Mouse (Mus musculus) neural tube, embryonic 14.5 days (tissue): ENCODE results near the gene Gng4. TPM values are rescaled to one million over a fixed set of nuclear protein-coding genes. Genes with fewer than 3 reads are reported as not detected.

Experiments used
- ATAC-seq: fragments of 200-750 bp; cut with Nextera tagmentation; 2 replicates; pipeline ENCODE4 v1.8.0; 2017; ENCODE audit warnings: low read depth, mild to moderate bottlenecking, moderate TSS enrichment, moderate library complexity
- H3K27ac ChIP-seq: fragments of 300-500 bp; sonication (generic); 2 replicates; pipeline ENCODE4 v1.5.1; 2014; ENCODE audit warnings: low read depth, mild to moderate bottlenecking, control low read depth, low read length, moderate library complexity, mixed read lengths
- H3K27me3 ChIP-seq: fragments of 300-500 bp; sonication (generic); 2 replicates; pipeline ENCODE4 v1.6.1; 2014; ENCODE audit warnings: low read length; ENCODE audit not compliant: control insufficient read depth, insufficient read depth
- H3K36me3 ChIP-seq: fragments of 300-500 bp; sonication (generic); 2 replicates; pipeline ENCODE4 v1.6.1; 2014; ENCODE audit warnings: low read length, mixed read lengths; ENCODE audit not compliant: control insufficient read depth, insufficient read depth
- H3K4me1 ChIP-seq: fragments of 300-500 bp; sonication (generic); 2 replicates; pipeline ENCODE4 v1.6.1; 2014; ENCODE audit warnings: low read length; ENCODE audit not compliant: control insufficient read depth, insufficient read depth
- H3K4me2 ChIP-seq: fragments of 300-500 bp; sonication (generic); 2 replicates; pipeline ENCODE4 v1.6.1; 2014; ENCODE audit warnings: mild to moderate bottlenecking, low read depth, low read length, control low read depth
- H3K4me3 ChIP-seq: fragments of 300-500 bp; sonication (generic); 2 replicates; pipeline ENCODE4 v1.5.1; 2014; ENCODE audit warnings: low read depth, low read length, control low read depth, mixed read lengths
- H3K9ac ChIP-seq: fragments of 300-500 bp; sonication (generic); replicated peaks from 2 replicates; pipeline ENCODE4 v1.6.1; 2014; ENCODE audit warnings: low read depth, mild to moderate bottlenecking, control low read depth, low read length, mixed read lengths
- H3K9me3 ChIP-seq: fragments of 300-500 bp; sonication (generic); 2 replicates; pipeline ENCODE4 v1.6.1; 2016; ENCODE audit warnings: low read length; ENCODE audit not compliant: control insufficient read depth
- WGBS: fragments of 180-500 bp; shearing (Covaris S2); extraction: QIAGEN DNeasy Blood & Tissue Kit; methylation state at CpG from one replicate; pipeline ENCODE4 v1.1.7; 2014; 5-methylcytosine and 5-hydroxymethylcytosine counted together
- polyA plus RNA-seq: library from polyadenylated mRNA; unstranded; fragments of >200 nt; fragmentation: Nextera tagmentation; extraction: Ambion mirVana; gene quantifications from 2 replicates; pipeline ENCODE4 v1.2.1, GENCODE M21; 2014

The Gng4 gene
- polyA plus RNA-seq, 1 experiment from 2014 or later, result 78.1 TPM

DNA sequence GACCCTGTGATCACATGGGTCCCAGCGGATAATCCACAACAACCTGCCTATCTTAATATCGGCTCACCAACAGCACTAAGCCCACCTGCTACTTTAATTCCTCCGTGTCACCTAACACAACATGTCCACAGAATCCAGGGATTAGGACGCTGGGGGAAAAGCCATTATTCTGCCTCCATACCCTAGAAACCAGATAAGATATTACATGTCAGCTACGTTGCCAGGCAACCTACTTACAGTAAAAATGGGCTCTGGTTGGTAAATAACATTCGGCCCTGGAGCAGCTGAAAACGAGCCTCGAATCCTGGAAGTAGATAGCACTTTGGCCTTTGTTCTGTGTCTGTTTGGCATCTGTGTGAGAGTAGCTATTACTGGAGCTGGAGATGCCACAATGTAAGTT, 14.9 kb downstream of the Gng4 start:
- WGBS, result 77% methylated on average over 8 of the region's 8 CpGs
- no peak overlapping the region for H3K9ac ChIP-seq
- no peaks in the 10 kb centered on the region for H3K9me3 ChIP-seq
- no peak overlapping the region for H3K27ac ChIP-seq
- ATAC-seq, result no peak
- H3K36me3 ChIP-seq, result no peaks in the 10 kb centered on the region
- no peak overlapping the region for H3K4me3 ChIP-seq
- no peaks in the 10 kb centered on the region for H3K4me1 ChIP-seq
- no peak overlapping the region for H3K4me2 ChIP-seq
- H3K27me3 ChIP-seq, result no peaks in the 10 kb centered on the region

DNA sequence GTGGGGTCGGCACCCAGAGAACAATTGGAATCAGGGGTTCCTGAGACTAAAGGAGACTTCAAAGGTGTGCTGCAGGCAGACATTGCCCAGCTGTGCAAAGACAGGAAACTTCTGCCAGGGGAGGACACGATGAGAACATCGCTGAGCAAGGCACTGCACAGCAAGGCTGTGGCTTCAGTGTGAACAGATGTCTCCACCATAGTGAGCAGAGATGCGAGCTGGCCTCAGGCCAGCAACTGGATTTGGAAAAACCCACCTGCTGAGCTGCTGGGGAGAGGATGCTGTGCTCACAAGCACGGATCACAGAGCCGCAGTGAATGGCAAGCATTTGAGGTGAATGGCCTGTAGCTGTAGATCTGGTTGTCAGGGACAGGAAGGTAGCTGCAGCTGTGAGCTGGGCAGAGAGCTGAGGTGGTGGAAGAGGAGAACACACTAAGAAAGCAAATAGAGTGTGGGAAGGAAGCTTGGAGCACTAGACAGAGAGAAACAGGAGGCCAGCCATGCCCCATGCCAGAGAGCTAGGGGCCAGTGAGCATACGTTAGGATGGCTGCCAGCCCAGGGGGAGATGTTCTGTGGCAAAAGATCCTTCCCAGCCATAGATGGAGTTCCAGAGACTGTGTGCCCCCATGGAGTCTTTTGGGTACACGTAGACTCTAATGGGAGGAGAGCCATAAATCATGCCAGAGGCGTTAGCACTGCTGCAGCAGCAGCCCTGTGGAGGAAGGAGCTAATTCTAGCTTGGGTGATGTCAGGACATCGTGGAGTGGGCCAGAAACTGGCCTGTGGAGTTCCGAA, 24.7 kb downstream of the Gng4 start:
- H3K9ac ChIP-seq, result 0 out of 2 replicates have a peak overlapping the region, but pooled peaks have one; percentile 2
- no peak overlapping the region for H3K4me2 ChIP-seq
- no peaks in the 10 kb centered on the region for H3K27me3 ChIP-seq
- no peak overlapping the region for H3K4me3 ChIP-seq
- ATAC-seq, result peak; percentile 82
- WGBS, result 16% methylated on average over 11 of the region's 11 CpGs
- H3K27ac ChIP-seq, result no peak overlapping the region
- H3K4me1 ChIP-seq, result peaks cover 5% of the 10 kb centered on the region; the same call in 1 of the 2 replicates
- H3K9me3 ChIP-seq, result no peaks in the 10 kb centered on the region
- no peaks in the 10 kb centered on the region for H3K36me3 ChIP-seq

DNA sequence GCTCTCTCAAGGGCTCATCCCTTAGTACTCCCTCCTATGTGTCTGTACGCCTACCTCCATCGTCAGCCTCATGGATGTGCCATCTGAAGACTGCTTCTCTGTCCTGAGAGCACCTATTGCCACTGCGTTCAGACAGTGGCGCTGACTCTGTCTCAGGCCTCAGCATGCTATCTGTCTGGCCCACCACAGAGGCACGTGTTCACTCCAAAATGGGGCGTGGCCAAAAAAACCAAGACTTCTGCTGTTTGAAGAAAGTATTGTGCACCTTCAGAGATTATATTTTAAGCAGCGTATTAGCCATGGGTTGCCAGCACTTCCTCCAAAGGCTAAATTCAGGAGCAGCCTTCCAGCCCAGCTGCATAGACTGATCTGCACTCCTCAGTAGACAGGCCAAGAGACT, 27.0 kb downstream of the Gng4 start:
- ATAC-seq, result no peak
- H3K4me2 ChIP-seq, result no peak overlapping the region
- peaks cover 5% of the 10 kb centered on the region; the same call in 1 of the 2 replicates for H3K4me1 ChIP-seq
- no peak overlapping the region for H3K9ac ChIP-seq
- no peaks in the 10 kb centered on the region for H3K36me3 ChIP-seq
- H3K27me3 ChIP-seq, result no peaks in the 10 kb centered on the region
- H3K9me3 ChIP-seq, result no peaks in the 10 kb centered on the region
- 84% methylated on average over 7 of the region's 7 CpGs for WGBS
- no peak overlapping the region for H3K4me3 ChIP-seq
- H3K27ac ChIP-seq, result no peak overlapping the region

DNA sequence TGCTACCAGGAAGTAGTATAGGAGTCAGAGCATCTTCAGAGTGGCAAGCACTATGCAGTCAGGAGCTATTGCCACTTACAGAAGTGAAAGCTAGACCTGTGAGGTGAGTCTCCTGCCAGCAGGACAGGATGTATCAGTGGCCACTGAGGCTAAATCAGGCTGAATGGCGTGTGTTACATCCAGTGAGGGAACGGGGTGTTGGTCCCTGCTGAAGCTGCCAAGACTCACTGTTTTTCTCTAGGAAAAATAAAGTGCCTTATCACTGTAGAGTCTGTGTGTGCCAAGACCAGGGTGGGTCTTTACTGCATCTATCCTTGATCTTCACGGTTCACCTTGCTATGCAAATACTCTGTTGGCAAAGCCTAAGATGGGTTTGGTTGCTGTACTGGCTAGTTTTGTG, 34.8 kb downstream of the Gng4 start:
- no peaks in the 10 kb centered on the region for H3K4me1 ChIP-seq
- 93% methylated on average over 3 of the region's 3 CpGs for WGBS
- H3K36me3 ChIP-seq, result no peaks in the 10 kb centered on the region
- H3K9me3 ChIP-seq, result no peaks in the 10 kb centered on the region
- H3K27ac ChIP-seq, result no peak overlapping the region
- no peak for ATAC-seq
- H3K4me2 ChIP-seq, result no peak overlapping the region
- H3K4me3 ChIP-seq, result no peak overlapping the region
- H3K27me3 ChIP-seq, result no peaks in the 10 kb centered on the region
- no peak overlapping the region for H3K9ac ChIP-seq

DNA sequence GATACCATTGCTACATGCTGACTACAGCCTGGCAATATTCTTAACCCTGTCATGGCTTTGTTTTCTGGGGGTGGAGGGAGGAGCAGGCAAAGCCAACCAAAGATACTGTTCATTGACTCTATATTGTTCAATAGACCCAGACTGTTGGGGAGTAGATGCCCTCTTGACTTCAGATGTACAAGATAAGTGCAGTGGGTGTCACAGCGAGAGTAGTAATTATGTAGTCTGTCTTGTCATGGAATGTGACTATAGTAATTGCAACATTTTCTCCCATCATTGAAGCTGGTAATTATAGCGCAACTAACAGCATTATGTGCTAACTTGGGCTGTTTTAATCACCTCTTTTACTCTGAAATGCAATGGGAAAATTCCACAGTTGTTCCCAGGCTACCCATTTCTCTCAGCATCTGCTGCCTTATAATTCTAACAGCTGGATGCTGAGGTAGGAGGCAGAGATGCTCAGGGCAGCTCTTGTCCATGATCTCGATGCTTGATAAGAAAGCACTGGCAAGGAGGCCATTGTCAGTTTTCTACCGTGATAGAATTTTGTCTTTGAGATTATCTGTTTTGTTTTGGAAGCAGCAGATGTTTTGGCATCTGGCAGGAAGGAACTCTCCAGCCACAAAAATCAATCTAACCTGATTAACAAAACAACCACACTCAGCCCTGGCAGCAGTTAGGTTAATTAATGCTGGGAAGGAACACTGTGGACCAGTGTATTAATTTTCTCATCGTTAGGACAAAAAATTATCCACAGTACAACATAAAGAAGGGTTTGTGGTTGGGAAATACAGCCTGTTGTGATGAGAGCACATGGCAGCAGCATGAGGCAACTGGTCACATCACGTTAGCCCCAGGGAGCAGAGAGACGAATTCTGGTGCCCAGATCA, 36.6 kb downstream of the Gng4 start:
- ATAC-seq, result peak; percentile 67
- H3K4me3 ChIP-seq, result no peak overlapping the region
- no peak overlapping the region for H3K27ac ChIP-seq
- H3K27me3 ChIP-seq, result no peaks in the 10 kb centered on the region
- WGBS, result 60% methylated on average over 7 of the region's 7 CpGs
- H3K4me1 ChIP-seq, result no peaks in the 10 kb centered on the region
- H3K9me3 ChIP-seq, result no peaks in the 10 kb centered on the region
- no peak overlapping the region for H3K9ac ChIP-seq
- H3K36me3 ChIP-seq, result no peaks in the 10 kb centered on the region
- no peak overlapping the region for H3K4me2 ChIP-seq

DNA sequence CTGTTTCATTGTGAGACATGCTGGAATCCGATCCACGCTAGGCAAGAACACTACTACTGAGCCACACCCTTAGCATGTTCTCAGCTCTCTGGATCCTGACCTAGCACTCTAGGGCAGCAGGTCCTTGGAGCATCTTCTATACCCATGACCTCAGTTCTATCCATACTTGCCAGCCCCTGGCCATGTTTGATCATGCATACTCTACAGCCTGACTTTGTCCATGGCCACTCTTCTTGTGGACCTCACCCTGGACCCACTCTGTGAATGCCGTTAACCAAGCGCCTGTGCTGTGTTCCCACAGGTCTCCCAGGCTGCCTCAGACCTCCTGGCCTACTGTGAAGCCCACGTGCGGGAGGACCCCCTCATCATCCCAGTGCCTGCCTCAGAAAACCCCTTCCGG, 41.1 kb downstream of the Gng4 start:
- no peaks in the 10 kb centered on the region for H3K9me3 ChIP-seq
- H3K9ac ChIP-seq, result no peak overlapping the region
- ATAC-seq, result no peak
- no peak overlapping the region for H3K4me2 ChIP-seq
- H3K27me3 ChIP-seq, result no peaks in the 10 kb centered on the region
- H3K4me1 ChIP-seq, result no peaks in the 10 kb centered on the region
- H3K27ac ChIP-seq, result no peak overlapping the region
- H3K4me3 ChIP-seq, result no peak overlapping the region
- 96% methylated on average over 7 of the region's 7 CpGs for WGBS
- no peaks in the 10 kb centered on the region for H3K36me3 ChIP-seq

DNA sequence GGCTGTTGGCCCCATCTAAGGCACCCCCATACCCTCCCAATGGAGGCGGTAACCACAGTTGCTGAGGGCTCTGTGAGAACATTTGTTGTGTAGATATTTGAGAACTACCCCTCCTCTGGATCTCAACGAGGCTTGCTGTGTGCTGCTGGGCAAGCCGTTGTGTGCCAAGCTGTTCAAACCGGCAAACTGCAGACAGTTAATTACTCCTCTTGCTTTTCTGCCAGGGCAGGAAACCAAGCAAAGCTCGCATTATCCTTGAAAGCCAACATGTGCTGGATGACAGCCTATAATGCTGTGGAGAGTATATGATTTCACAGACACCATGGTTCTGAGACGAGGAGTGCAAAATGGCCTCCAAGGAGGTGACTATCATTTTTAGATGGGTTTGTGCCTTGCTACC, 42.7 kb downstream of the Gng4 start:
- no peaks in the 10 kb centered on the region for H3K27me3 ChIP-seq
- no peaks in the 10 kb centered on the region for H3K4me1 ChIP-seq
- no peak overlapping the region for H3K27ac ChIP-seq
- no peaks in the 10 kb centered on the region for H3K36me3 ChIP-seq
- no peaks in the 10 kb centered on the region for H3K9me3 ChIP-seq
- H3K4me2 ChIP-seq, result no peak overlapping the region
- H3K9ac ChIP-seq, result no peak overlapping the region
- no peak for ATAC-seq
- no peak overlapping the region for H3K4me3 ChIP-seq
- 78% methylated on average over 6 of the region's 6 CpGs for WGBS

DNA sequence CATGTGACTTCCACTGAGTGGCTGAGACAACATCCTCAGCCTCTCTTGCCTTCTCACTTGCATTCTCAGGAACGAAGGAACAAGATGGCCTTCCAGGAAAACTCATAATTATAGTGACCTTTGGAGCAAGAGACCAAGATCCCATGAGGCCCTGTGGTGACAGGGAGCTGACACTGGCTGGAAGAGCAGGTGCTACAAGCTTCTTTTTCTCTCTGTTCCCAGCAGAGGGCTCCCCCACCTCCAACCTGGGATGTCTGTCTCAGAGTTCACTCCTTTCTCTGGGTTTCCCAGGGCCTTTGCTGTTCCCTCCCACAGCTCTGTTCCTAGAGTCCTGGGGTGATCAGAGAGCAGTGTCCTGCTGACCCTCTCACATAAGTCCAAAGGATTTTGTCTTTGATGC, 44.3 kb downstream of the Gng4 start:
- Histone ChIP-seq H3K27ac (no peak overlapping the region), H3K4me2 (no peak overlapping the region), H3K4me1 (no peaks in the 10 kb centered on the region), H3K4me3 (no peak overlapping the region), H3K9me3 (no peaks in the 10 kb centered on the region), H3K36me3 (no peaks in the 10 kb centered on the region), H3K9ac (no peak overlapping the region), H3K27me3 (no peaks in the 10 kb centered on the region)
- 40% methylated on average over 1 of the region's 1 CpGs for WGBS
- no peak for ATAC-seq

DNA sequence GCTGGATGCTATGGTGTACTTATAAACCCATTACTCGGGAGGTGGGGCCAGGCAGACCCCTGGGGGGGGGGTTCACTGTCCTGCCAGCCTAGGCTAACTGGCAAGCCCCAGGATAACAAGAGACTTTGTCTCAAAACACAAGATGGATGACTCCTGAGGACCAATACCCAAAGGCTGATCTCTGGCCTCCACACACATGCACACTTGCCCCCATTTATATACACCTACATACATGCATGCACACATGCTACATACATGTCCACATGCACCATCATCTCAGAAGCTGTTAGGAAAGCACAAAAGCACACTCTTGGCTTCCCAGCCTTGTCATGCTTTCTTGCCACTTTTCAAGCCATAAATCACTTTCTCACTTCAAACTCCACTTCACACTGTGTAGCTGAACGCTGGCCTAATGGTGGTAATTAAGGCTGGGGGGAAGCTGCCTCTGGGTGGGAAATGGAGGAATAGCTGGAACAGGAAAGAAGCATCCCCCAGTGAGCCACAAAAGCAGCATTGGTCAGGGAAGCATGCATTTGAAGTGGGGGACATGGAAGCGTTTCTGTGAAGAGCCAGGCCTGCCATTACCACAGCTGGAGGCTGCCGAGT, 46.7 kb downstream of the Gng4 start:
- H3K27ac ChIP-seq, result no peak overlapping the region
- no peaks in the 10 kb centered on the region for H3K9me3 ChIP-seq
- H3K27me3 ChIP-seq, result no peaks in the 10 kb centered on the region
- peak; percentile 76 for ATAC-seq
- H3K4me1 ChIP-seq, result no peaks in the 10 kb centered on the region
- no peak overlapping the region for H3K4me3 ChIP-seq
- no peak overlapping the region for H3K4me2 ChIP-seq
- no peak overlapping the region for H3K9ac ChIP-seq
- no peaks in the 10 kb centered on the region for H3K36me3 ChIP-seq
- 20% methylated on average over 4 of the region's 4 CpGs for WGBS
